Mouse (Mus musculus) stomach, postnatal 0 days (tissue): ENCODE measurements around the gene Psip1.

ENCODE experiments used
- CTCF ChIP-seq: IDR thresholded peaks from 2 replicates; pipeline ENCODE4 v1.5.1; 2016; ENCODE audit warnings: antibody characterized with exemption, low read depth, mild to moderate bottlenecking, moderate library complexity
- EP300 ChIP-seq: optimal IDR thresholded peaks from 2 replicates; pipeline ENCODE3; 2016; ENCODE audit warnings: antibody characterized with exemption

- no peak for TF ChIP-seq CTCF
- no peak for TF ChIP-seq EP300
These were observed 71.9 kb downstream of the Psip1 start for GRCm38 (mm10) chr4:83414241-83414824.
